Mouse (Mus musculus) neural tube, embryonic 12.5 days (tissue): ENCODE data around the gene Sv2b. TPM values are rescaled to one million over a fixed set of nuclear protein-coding genes. Genes with fewer than 3 reads are reported as not detected.
A peak's percentile ranks its signal among the peaks of the same experiment; 100 is the strongest.

ENCODE experiments used
- ATAC-seq: fragments of 200-750 bp; cut with Nextera tagmentation; 2 replicates; pipeline ENCODE4 v1.8.0; 2017; ENCODE audit warnings: low read depth, mild to moderate bottlenecking, moderate TSS enrichment, moderate library complexity; ENCODE audit not compliant: low FRiP score
- H3K27ac ChIP-seq: fragments of 300-500 bp; sonication (generic); 2 replicates; pipeline ENCODE4 v1.5.1; 2016
- H3K27me3 ChIP-seq: fragments of 300-500 bp; sonication (generic); replicated peaks from 2 replicates; pipeline ENCODE4 v1.6.1; 2016; ENCODE audit warnings: mild to moderate bottlenecking
- H3K36me3 ChIP-seq: fragments of 300-500 bp; sonication (generic); 2 replicates; pipeline ENCODE4 v1.6.1; 2016; ENCODE audit warnings: mild to moderate bottlenecking
- H3K4me1 ChIP-seq: fragments of 300-500 bp; sonication (generic); 2 replicates; pipeline ENCODE4 v1.6.1; 2016
- H3K4me2 ChIP-seq: fragments of 300-500 bp; sonication (generic); replicated peaks from 2 replicates; pipeline ENCODE4 v1.6.1; 2016; ENCODE audit warnings: mild to moderate bottlenecking
- H3K4me3 ChIP-seq: fragments of 300-500 bp; sonication (generic); 2 replicates; pipeline ENCODE4 v1.5.1; 2016
- H3K9ac ChIP-seq: fragments of 300-500 bp; sonication (generic); 2 replicates; pipeline ENCODE4 v1.6.1; 2016; ENCODE audit warnings: mild to moderate bottlenecking
- H3K9me3 ChIP-seq: fragments of 300-500 bp; sonication (generic); 2 replicates; pipeline ENCODE4 v1.6.1; 2016; ENCODE audit warnings: mild to moderate bottlenecking
- WGBS: fragments of 180-500 bp; shearing (Covaris S2); methylation state at CpG from one replicate; pipeline ENCODE4 v1.1.7; 2016; 5-methylcytosine and 5-hydroxymethylcytosine counted together
- polyA plus RNA-seq: library from polyadenylated mRNA; unstranded; fragments of >200 nt; fragmentation: Nextera tagmentation; extraction: Ambion mirVana; gene quantifications from 2 replicates; pipeline ENCODE4 v1.2.1, GENCODE M21; 2016

Sv2b gene
- polyA plus RNA-seq, 1 experiment from 2014 or later, result 7.3 TPM

DNA sequence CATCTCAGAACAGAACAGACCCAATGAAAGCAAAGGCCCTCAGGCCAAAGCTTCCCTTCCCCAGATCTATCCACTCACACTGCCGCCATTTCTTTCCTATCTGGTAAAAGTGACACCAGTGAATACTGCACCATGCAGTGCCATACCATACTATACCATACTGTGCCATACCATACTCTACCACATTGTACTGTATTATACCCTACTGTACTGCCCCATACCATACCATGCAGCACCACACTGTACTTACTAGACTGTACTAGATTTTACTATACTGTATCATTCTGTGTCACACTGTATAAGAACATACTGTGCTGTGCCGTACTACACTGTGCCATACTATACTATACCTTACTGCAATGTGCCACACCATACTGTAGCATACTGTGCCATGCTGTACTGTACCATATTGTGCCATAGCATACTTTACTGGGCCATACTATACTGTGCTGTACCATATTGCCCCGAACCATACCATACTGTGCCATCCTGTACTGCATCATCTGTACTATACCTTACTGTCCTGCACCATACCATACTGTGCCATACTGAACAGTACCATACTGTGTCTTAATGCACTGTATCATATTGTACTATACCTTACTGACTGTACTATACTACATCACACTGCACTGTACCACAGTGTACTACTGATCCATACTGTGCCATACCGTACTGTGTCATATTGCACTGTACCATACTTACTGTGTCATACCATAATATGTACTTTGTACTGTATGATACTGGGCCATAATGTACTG is 114.7 kb downstream of the Sv2b start:
- H3K27me3 ChIP-seq, result no peaks in the 10 kb centered on the region
- peak; percentile 21; the same call in 1 of the 2 replicates for ATAC-seq

DNA sequence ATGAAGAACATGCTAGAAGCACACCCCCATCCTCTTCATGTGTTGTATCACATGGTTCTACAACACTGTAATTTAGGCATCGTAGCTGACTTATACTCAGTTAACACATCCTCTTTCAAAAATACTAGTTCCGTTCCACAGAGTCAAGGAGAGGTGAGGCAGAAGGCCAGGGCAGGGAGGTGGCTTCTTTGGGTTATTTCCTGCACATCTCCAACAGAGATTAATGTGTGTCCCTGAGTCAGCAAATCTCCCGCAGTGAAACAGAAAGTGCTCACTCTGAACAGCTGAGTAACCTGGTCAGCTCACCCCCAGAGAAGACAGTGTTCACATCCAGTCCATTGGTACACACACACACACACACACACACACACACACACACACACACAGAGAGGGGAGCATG is 118.9 kb downstream of the Sv2b start:
- ATAC-seq, result no peak
- H3K27ac ChIP-seq, result no peak overlapping the region

More for the DNA sequence above, 114.7 kb downstream of the Sv2b start:
- no peak overlapping the region for H3K4me3 ChIP-seq
- H3K9me3 ChIP-seq, result no peaks in the 10 kb centered on the region
- H3K36me3 ChIP-seq, result no peaks in the 10 kb centered on the region
- H3K9ac ChIP-seq, result no peak overlapping the region
- H3K27ac ChIP-seq, result no peak overlapping the region
- H3K4me1 ChIP-seq, result no peaks in the 10 kb centered on the region
- 96% methylated on average over 4 of the region's 4 CpGs for WGBS
- H3K4me2 ChIP-seq, result no peak overlapping the region

DNA sequence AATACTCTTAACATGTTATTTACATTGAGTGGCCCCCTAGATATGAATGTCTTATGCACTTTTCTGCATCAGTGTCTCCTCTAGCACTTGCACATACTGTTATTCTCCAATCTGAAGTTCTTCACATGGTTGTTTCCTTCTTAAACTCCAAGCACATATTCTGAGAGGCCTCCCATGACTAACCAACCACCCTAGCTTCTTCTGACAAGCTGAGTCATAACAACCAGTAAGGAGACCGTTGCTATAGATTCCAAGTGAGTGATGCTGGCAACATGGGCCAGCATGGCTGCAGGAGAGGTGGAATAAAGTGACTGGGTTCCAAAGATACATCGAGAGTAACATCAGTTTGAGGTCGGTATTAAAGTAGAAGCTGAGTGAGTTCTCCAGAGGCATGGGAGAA is 134.0 kb downstream of the Sv2b start:
- Histone ChIP-seq H3K4me3 (no peak overlapping the region), H3K9me3 (no peaks in the 10 kb centered on the region), H3K27me3 (no peaks in the 10 kb centered on the region), H3K36me3 (no peaks in the 10 kb centered on the region), H3K9ac (no peak overlapping the region), H3K4me2 (no peak overlapping the region), H3K27ac (no peak overlapping the region), H3K4me1 (no peaks in the 10 kb centered on the region)
- ATAC-seq, result no peak
- 86% methylated on average over 3 of the region's 3 CpGs for WGBS

More for the DNA sequence above, 118.9 kb downstream of the Sv2b start:
- Histone ChIP-seq H3K4me3 (no peak overlapping the region), H3K4me2 (no peak overlapping the region), H3K27me3 (no peaks in the 10 kb centered on the region), H3K36me3 (no peaks in the 10 kb centered on the region), H3K9ac (no peak overlapping the region), H3K4me1 (no peaks in the 10 kb centered on the region), H3K9me3 (no peaks in the 10 kb centered on the region)
- 81% methylated on average over 3 of the region's 3 CpGs for WGBS

GRCm38 (mm10) chr7:75167481-75167880 is 141.6 kb downstream of the Sv2b start:
- Histone ChIP-seq H3K27me3 (no peaks in the 10 kb centered on the region), H3K4me1 (no peaks in the 10 kb centered on the region), H3K9me3 (no peaks in the 10 kb centered on the region), H3K9ac (no peak overlapping the region), H3K4me2 (no peak overlapping the region), H3K27ac (no peak overlapping the region), H3K36me3 (no peaks in the 10 kb centered on the region), H3K4me3 (no peak overlapping the region)
- WGBS, result 92% methylated on average over 3 of the region's 3 CpGs
- no peak for ATAC-seq

DNA sequence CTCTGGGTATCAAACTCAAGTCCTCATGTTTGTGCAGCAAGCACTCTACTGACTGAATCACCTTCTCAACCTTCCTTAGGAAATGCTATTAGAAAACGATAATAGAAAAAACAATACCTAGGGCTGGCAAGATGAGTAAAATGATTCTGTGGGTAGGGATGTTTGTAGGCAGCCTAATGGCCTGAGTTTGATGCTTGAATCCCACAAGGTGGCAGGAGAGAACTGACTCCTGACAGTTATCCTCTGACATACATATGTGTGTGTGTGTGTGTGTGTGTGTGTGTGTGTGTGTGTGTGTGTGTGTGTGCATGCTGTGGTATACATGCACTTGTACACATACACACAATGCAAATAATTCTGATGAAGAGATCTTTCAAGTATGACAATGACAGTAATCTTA is 161.9 kb downstream of the Sv2b start:
- Histone ChIP-seq H3K4me3 (no peak overlapping the region), H3K4me1 (peaks cover 3% of the 10 kb centered on the region; the same call in 1 of the 2 replicates), H3K9me3 (no peaks in the 10 kb centered on the region), H3K9ac (no peak overlapping the region), H3K4me2 (no peak overlapping the region), H3K27ac (no peak overlapping the region), H3K27me3 (peaks cover 6% of the 10 kb centered on the region; the same call in 1 of the 2 replicates), H3K36me3 (no peaks in the 10 kb centered on the region)
- ATAC-seq, result no peak
- 88% methylated on average over 1 of the region's 1 CpGs for WGBS

- WGBS, result 39% methylated on average over 2 of the region's 2 CpGs
- Histone ChIP-seq H3K27me3 (peaks cover 6% of the 10 kb centered on the region; the same call in 1 of the 2 replicates), H3K27ac (no peak overlapping the region), H3K9ac (no peak overlapping the region), H3K4me2 (no peak overlapping the region), H3K9me3 (no peaks in the 10 kb centered on the region), H3K4me1 (peaks cover 10% of the 10 kb centered on the region), H3K36me3 (no peaks in the 10 kb centered on the region), H3K4me3 (no peak overlapping the region)
- ATAC-seq, result no peak
Measured at GRCm38 (mm10) chr7:75142800-75143199, 166.3 kb downstream of the Sv2b start.

DNA sequence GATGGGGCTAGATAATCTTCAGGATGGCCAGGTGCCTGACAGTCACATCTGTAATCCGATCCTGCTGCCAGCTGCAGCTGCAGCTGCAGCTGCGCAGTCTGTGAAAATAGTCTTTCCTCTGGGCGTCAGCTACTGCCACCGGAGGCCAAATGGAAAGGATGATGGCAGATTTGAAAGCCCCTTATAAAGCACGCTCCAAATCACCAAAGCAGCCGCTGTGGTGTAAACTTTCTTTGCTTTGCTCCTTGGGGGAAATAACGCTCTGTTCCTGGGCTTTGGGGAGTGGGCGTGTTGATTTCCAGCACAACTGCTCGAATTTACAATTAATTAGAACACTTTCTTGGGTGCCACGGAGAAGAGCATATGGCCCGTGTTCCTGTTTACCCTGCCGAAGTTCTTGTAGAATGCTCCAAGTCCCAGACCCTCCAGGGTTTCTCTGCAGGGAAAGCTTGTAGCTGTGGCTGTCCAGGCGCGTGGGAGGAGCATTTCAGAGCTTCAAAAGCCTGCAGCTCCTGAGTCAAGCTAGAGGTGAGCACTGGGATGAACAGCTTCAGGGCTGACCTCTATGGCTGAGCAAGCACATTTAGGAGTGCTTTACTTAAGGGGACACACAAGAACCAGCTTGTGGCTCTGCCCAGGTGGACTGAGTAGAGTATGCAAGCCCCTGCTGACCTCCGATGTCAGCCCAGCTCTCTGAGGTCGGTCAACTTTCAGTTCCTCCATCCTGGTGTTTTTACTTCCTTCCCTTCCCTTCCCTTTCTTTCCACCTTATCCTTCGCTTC is 167.0 kb downstream of the Sv2b start:
- Histone ChIP-seq H3K9ac (no peak overlapping the region), H3K4me2 (peak overlapping the region; percentile 54), H3K36me3 (no peaks in the 10 kb centered on the region), H3K9me3 (no peaks in the 10 kb centered on the region), H3K4me1 (peaks cover 10% of the 10 kb centered on the region), H3K4me3 (no peak overlapping the region), H3K27ac (no peak overlapping the region), H3K27me3 (peaks cover 6% of the 10 kb centered on the region; the same call in 1 of the 2 replicates)
- 10% methylated on average over 17 of the region's 17 CpGs for WGBS
- peak; percentile 29; the same call in 1 of the 2 replicates for ATAC-seq

- ATAC-seq, result no peak
- 86% methylated on average over 2 of the region's 2 CpGs for WGBS
Measured at GRCm38 (mm10) chr7:75139306-75139705, 169.8 kb downstream of the Sv2b start.

DNA sequence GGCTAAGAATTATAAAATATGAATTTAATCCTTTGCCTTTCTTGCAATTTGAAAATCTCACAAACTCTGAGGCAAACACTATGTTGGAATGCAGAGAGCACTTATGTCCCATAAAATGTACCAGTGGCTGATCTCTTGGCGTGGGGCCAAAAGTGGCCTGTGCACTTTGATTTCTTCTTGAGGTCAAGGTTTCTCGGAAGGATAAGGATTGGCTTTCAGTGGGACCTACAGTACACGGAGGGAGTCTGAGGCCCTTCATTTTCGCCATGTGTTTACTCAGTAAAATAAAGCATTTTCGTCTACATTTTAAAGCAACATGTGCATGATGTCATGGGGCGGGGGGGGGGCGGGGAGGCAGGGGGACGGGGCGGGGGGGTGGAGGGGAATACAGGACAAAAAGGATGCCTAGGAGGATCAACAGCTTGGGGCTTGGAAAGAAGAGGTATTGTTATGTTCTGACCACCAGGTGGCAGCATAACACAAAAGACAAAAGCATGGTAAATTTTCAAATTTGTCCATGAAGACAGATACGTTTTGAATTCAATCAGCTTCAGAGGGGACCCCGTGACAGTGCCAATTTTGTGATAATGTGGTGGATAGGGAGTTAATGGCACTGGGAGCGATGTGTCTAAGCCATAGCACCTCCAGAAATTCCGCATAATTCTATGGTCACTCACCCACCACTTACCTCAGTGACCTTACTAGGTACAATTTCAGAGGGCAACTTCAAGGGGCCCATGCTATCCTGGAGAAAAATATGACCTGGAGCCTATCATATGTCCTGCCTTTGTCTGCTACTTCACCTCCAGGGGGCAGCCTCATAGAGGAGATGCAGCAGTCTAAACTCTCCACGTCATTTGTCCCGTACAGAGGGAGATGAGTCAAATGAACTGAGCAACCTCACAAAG is 174.1 kb downstream of the Sv2b start:
- no peak overlapping the region for H3K4me3 ChIP-seq
- H3K9me3 ChIP-seq, result no peaks in the 10 kb centered on the region
- WGBS, result 28% methylated on average over 15 of the region's 15 CpGs
- peak; percentile 73 for ATAC-seq
- 0 out of 2 replicates have a peak overlapping the region, but pooled peaks have one; percentile 18 for H3K4me2 ChIP-seq
- H3K4me1 ChIP-seq, result no peaks in the 10 kb centered on the region
- no peaks in the 10 kb centered on the region for H3K36me3 ChIP-seq
- no peak overlapping the region for H3K27ac ChIP-seq
- no peak overlapping the region for H3K9ac ChIP-seq
- no peaks in the 10 kb centered on the region for H3K27me3 ChIP-seq

More at GRCm38 (mm10) chr7:75139306-75139705, 169.8 kb downstream of the Sv2b start:
- no peak overlapping the region for H3K4me2 ChIP-seq
- H3K9me3 ChIP-seq, result no peaks in the 10 kb centered on the region
- H3K4me1 ChIP-seq, result peaks cover 10% of the 10 kb centered on the region
- H3K27ac ChIP-seq, result no peak overlapping the region
- no peak overlapping the region for H3K9ac ChIP-seq
- H3K27me3 ChIP-seq, result peaks cover 6% of the 10 kb centered on the region; the same call in 1 of the 2 replicates
- H3K36me3 ChIP-seq, result no peaks in the 10 kb centered on the region
- H3K4me3 ChIP-seq, result no peak overlapping the region

- H3K36me3 ChIP-seq, result no peaks in the 10 kb centered on the region
- H3K9ac ChIP-seq, result no peak overlapping the region
- whole genome bisulfite sequencing, result 89% methylated on average over 4 of the region's 4 CpGs
- no peaks in the 10 kb centered on the region for H3K4me1 ChIP-seq
- no peak overlapping the region for H3K27ac ChIP-seq
- H3K4me2 ChIP-seq, result no peak overlapping the region
- no peaks in the 10 kb centered on the region for H3K9me3 ChIP-seq
- H3K27me3 ChIP-seq, result no peaks in the 10 kb centered on the region
- no peak overlapping the region for H3K4me3 ChIP-seq
- no peak for ATAC-seq
Measured at GRCm38 (mm10) chr7:75128036-75128435, 181.0 kb downstream of the Sv2b start.

DNA sequence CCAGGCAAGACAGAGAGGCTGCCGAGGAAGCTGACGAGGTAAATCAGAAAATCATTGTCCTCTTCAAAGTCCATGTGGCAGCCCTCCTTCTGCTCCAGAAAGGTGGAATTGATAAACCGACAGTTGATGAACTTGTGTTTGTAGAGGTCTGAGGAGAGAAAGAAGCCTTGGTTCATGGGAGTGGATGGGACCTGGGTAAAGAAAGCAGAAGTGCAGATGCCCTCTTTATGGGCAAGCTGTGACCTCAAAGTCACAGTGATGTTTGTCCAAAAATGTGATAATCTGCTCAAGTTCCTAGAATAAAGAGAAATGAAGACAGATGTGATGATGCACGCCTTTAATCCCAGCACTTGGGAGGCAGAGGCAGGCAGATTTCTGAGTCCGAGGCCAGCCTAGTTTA is 185.0 kb downstream of the Sv2b start:
- no peak for ATAC-seq
- Histone ChIP-seq H3K36me3 (no peaks in the 10 kb centered on the region), H3K9me3 (no peaks in the 10 kb centered on the region), H3K27me3 (no peaks in the 10 kb centered on the region), H3K4me3 (no peak overlapping the region), H3K9ac (no peak overlapping the region), H3K27ac (no peak overlapping the region), H3K4me2 (no peak overlapping the region), H3K4me1 (no peaks in the 10 kb centered on the region)
- 80% methylated on average over 5 of the region's 5 CpGs for WGBS
